Mouse (Mus musculus) neural tube, embryonic 11.5 days (tissue): ENCODE measurements at regions not wholly inside any gene's neighbourhood (a gene's known extent, or its start where the extent isn't known, plus 50 kb on each side); places are given as distances from the start of the nearest gene placed in this dataset.

Experiments
- ATAC-seq: fragments of 200-750 bp; cut with Nextera tagmentation; 2 replicates; pipeline ENCODE4 v1.8.0; 2017; ENCODE audit warnings: moderate number of reproducible peaks, mild to moderate bottlenecking, moderate TSS enrichment, moderate library complexity; ENCODE audit not compliant: insufficient read depth, low FRiP score, low TSS enrichment
- DNase-seq: peaks from one replicate; pipeline ENCODE4 v3.0.0-alpha.2; 2015; ENCODE audit warnings: low spot score
- H3K27ac ChIP-seq: fragments of 300-500 bp; sonication (generic); 2 replicates; pipeline ENCODE4 v1.5.1; 2014; ENCODE audit warnings: low read depth, mild to moderate bottlenecking, low read length
- H3K27me3 ChIP-seq: fragments of 300-500 bp; sonication (generic); 2 replicates; pipeline ENCODE4 v1.6.1; 2014; ENCODE audit warnings: mild to moderate bottlenecking, low read length, mixed read lengths; ENCODE audit not compliant: control insufficient read depth, insufficient read depth
- H3K36me3 ChIP-seq: fragments of 300-500 bp; sonication (generic); 2 replicates; pipeline ENCODE4 v1.6.1; 2014; ENCODE audit warnings: mild to moderate bottlenecking, low read length, moderate library complexity, mixed read lengths; ENCODE audit not compliant: control insufficient read depth, insufficient read depth
- H3K4me1 ChIP-seq: fragments of 300-500 bp; sonication (generic); 2 replicates; pipeline ENCODE4 v1.6.1; 2014; ENCODE audit warnings: low read length, mixed read lengths; ENCODE audit not compliant: control insufficient read depth, insufficient read depth
- H3K4me2 ChIP-seq: fragments of 300-500 bp; sonication (generic); 2 replicates; pipeline ENCODE4 v1.6.1; 2014; ENCODE audit warnings: low read depth, mild to moderate bottlenecking, moderate library complexity
- H3K4me3 ChIP-seq: fragments of 300-500 bp; sonication (generic); 2 replicates; pipeline ENCODE4 v1.5.1; 2014; ENCODE audit warnings: low read depth, low read length
- H3K9ac ChIP-seq: fragments of 300-500 bp; sonication (generic); 2 replicates; pipeline ENCODE4 v1.6.1; 2014; ENCODE audit warnings: mild to moderate bottlenecking, low read length
- H3K9me3 ChIP-seq: fragments of 300-500 bp; sonication (generic); 2 replicates; pipeline ENCODE4 v1.6.1; 2016; ENCODE audit warnings: low read length; ENCODE audit not compliant: control insufficient read depth
- WGBS: fragments of 180-500 bp; shearing (Covaris S2); extraction: QIAGEN DNeasy Blood & Tissue Kit; methylation state at CpG from one replicate; pipeline ENCODE4 v1.1.7; 2014; 5-methylcytosine and 5-hydroxymethylcytosine counted together

GRCm38 (mm10) chr3:126011269-126011668 lies 72.8 kb upstream of the Ugt8a start:
- Histone ChIP-seq H3K4me2 (no peak overlapping the region), H3K27ac (no peak overlapping the region), H3K4me1 (no peaks in the 10 kb centered on the region), H3K4me3 (no peak overlapping the region), H3K9me3 (no peaks in the 10 kb centered on the region), H3K9ac (no peak overlapping the region), H3K27me3 (no peaks in the 10 kb centered on the region), H3K36me3 (no peaks in the 10 kb centered on the region)
- DNase-seq (no peak), ATAC-seq (no peak)

- WGBS = 92% methylated on average over 4 of the region's 4 CpGs
- H3K9ac ChIP-seq = no peak overlapping the region
- H3K4me3 ChIP-seq = no peak overlapping the region
- H3K4me2 ChIP-seq = no peak overlapping the region
- no peaks in the 10 kb centered on the region for H3K9me3 ChIP-seq
- no peaks in the 10 kb centered on the region for H3K36me3 ChIP-seq
- ATAC-seq (no peak), DNase-seq (no peak)
- H3K27ac ChIP-seq = no peak overlapping the region
- H3K27me3 ChIP-seq = no peaks in the 10 kb centered on the region
- no peaks in the 10 kb centered on the region for H3K4me1 ChIP-seq
Measured at GRCm38 (mm10) chr3:126016166-126016565, 77.7 kb upstream of the Ugt8a start.

GRCm38 (mm10) chr3:126044327-126044726 lies 105.9 kb upstream of the Ugt8a start:
- Histone ChIP-seq H3K27ac (no peak overlapping the region), H3K4me1 (no peaks in the 10 kb centered on the region), H3K27me3 (no peaks in the 10 kb centered on the region), H3K9ac (no peak overlapping the region), H3K9me3 (no peaks in the 10 kb centered on the region), H3K4me3 (no peak overlapping the region), H3K4me2 (no peak overlapping the region), H3K36me3 (no peaks in the 10 kb centered on the region)
- 28% methylated on average over 3 of the region's 3 CpGs for WGBS
- DNase-seq = no peak
- ATAC-seq = no peak

GRCm38 (mm10) chr3:126044861-126045260 lies 106.4 kb upstream of the Ugt8a start:
- no peak for DNase-seq
- Histone ChIP-seq H3K36me3 (no peaks in the 10 kb centered on the region), H3K9ac (no peak overlapping the region), H3K27me3 (no peaks in the 10 kb centered on the region), H3K4me2 (no peak overlapping the region), H3K27ac (no peak overlapping the region), H3K4me1 (no peaks in the 10 kb centered on the region), H3K4me3 (no peak overlapping the region), H3K9me3 (no peaks in the 10 kb centered on the region)
- WGBS = 79% methylated on average over 2 of the region's 2 CpGs
- no peak for ATAC-seq

GRCm38 (mm10) chr3:126045992-126046786 lies 107.8 kb upstream of the Ugt8a start:
- no peaks in the 10 kb centered on the region for H3K4me1 ChIP-seq
- no peak overlapping the region for H3K9ac ChIP-seq
- no peak overlapping the region for H3K4me3 ChIP-seq
- 74% methylated on average over 9 of the region's 9 CpGs for WGBS
- no peaks in the 10 kb centered on the region for H3K36me3 ChIP-seq
- ATAC-seq = no peak
- no peak overlapping the region for H3K4me2 ChIP-seq
- H3K27ac ChIP-seq = no peak overlapping the region
- no peak for DNase-seq
- H3K9me3 ChIP-seq = no peaks in the 10 kb centered on the region
- H3K27me3 ChIP-seq = no peaks in the 10 kb centered on the region

GRCm38 (mm10) chr3:126058585-126058984 lies 120.2 kb upstream of the Ugt8a start:
- DNase-seq = no peak
- H3K27ac ChIP-seq = no peak overlapping the region
- H3K36me3 ChIP-seq = no peaks in the 10 kb centered on the region
- no peak overlapping the region for H3K4me2 ChIP-seq
- ATAC-seq = no peak
- H3K9ac ChIP-seq = no peak overlapping the region
- no peak overlapping the region for H3K4me3 ChIP-seq
- H3K9me3 ChIP-seq = no peaks in the 10 kb centered on the region
- H3K27me3 ChIP-seq = no peaks in the 10 kb centered on the region
- H3K4me1 ChIP-seq = no peaks in the 10 kb centered on the region

GRCm38 (mm10) chr3:126105086-126105485 lies 166.7 kb upstream of the Ugt8a start:
- Histone ChIP-seq H3K27me3 (no peaks in the 10 kb centered on the region), H3K4me2 (no peak overlapping the region), H3K9me3 (no peaks in the 10 kb centered on the region), H3K4me1 (no peaks in the 10 kb centered on the region), H3K27ac (no peak overlapping the region), H3K4me3 (no peak overlapping the region), H3K9ac (no peak overlapping the region), H3K36me3 (no peaks in the 10 kb centered on the region)
- 92% methylated on average over 2 of the region's 2 CpGs for WGBS
- no peak for DNase-seq
- ATAC-seq = no peak

- Histone ChIP-seq H3K9ac (no peak overlapping the region), H3K4me3 (no peak overlapping the region), H3K4me1 (no peaks in the 10 kb centered on the region), H3K36me3 (no peaks in the 10 kb centered on the region), H3K27ac (no peak overlapping the region), H3K9me3 (no peaks in the 10 kb centered on the region), H3K27me3 (no peaks in the 10 kb centered on the region), H3K4me2 (no peak overlapping the region)
- 93% methylated on average over 6 of the region's 6 CpGs for WGBS
- no peak for DNase-seq
- ATAC-seq = no peak
Measured at GRCm38 (mm10) chr3:126109371-126109770, 171.0 kb upstream of the Ugt8a start.

GRCm38 (mm10) chr3:126117849-126118248 lies 179.4 kb upstream of the Ugt8a start:
- no peaks in the 10 kb centered on the region for H3K27me3 ChIP-seq
- H3K27ac ChIP-seq = no peak overlapping the region
- H3K36me3 ChIP-seq = no peaks in the 10 kb centered on the region
- H3K4me1 ChIP-seq = no peaks in the 10 kb centered on the region
- H3K4me2 ChIP-seq = no peak overlapping the region
- no peak for ATAC-seq
- 79% methylated on average over 2 of the region's 2 CpGs for WGBS
- no peaks in the 10 kb centered on the region for H3K9me3 ChIP-seq
- H3K9ac ChIP-seq = no peak overlapping the region
- no peak overlapping the region for H3K4me3 ChIP-seq
- no peak for DNase-seq
